Mouse (Mus musculus) liver, embryonic 12.5 days (tissue): ENCODE data around the gene Prdx1. TPM values are rescaled to one million over a fixed set of nuclear protein-coding genes. Genes with fewer than 3 reads are reported as not detected.

ENCODE experiments used
- ATAC-seq: fragments of 200-750 bp; cut with Nextera tagmentation; 2 replicates; pipeline ENCODE4 v1.8.0; 2017; ENCODE audit warnings: moderate number of reproducible peaks, mild to moderate bottlenecking, moderate library complexity
- H3K27ac ChIP-seq: fragments of 300-500 bp; sonication (generic); 2 replicates; pipeline ENCODE4 v1.5.1; 2016; ENCODE audit warnings: mild to moderate bottlenecking
- H3K27me3 ChIP-seq: fragments of 300-500 bp; sonication (generic); replicated peaks from 2 replicates; pipeline ENCODE4 v1.6.1; 2016; ENCODE audit warnings: mild to moderate bottlenecking, moderate library complexity
- H3K36me3 ChIP-seq: fragments of 300-500 bp; sonication (generic); 2 replicates; pipeline ENCODE4 v1.6.1; 2016; ENCODE audit warnings: mild to moderate bottlenecking, moderate library complexity
- H3K4me1 ChIP-seq: fragments of 300-500 bp; sonication (generic); 2 replicates; pipeline ENCODE4 v1.6.1; 2016
- H3K4me2 ChIP-seq: fragments of 300-500 bp; sonication (generic); 2 replicates; pipeline ENCODE4 v1.6.1; 2016; ENCODE audit warnings: mild to moderate bottlenecking, moderate library complexity
- H3K4me3 ChIP-seq: fragments of 300-500 bp; sonication (generic); 2 replicates; pipeline ENCODE4 v1.5.1; 2016; ENCODE audit warnings: mild to moderate bottlenecking, moderate library complexity
- H3K9ac ChIP-seq: fragments of 300-500 bp; sonication (generic); 2 replicates; pipeline ENCODE4 v1.6.1; 2016; ENCODE audit warnings: mild to moderate bottlenecking, moderate library complexity
- H3K9me3 ChIP-seq: fragments of 300-500 bp; sonication (generic); replicated peaks from 2 replicates; pipeline ENCODE4 v1.6.1; 2016; ENCODE audit warnings: mild to moderate bottlenecking, moderate library complexity
- WGBS: fragments of 180-500 bp; shearing (Covaris S2); methylation state at CpG from one replicate; pipeline ENCODE4 v1.1.7; 2016; ENCODE audit not compliant: insufficient replicate concordance; 5-methylcytosine and 5-hydroxymethylcytosine counted together
- polyA plus RNA-seq: library from polyadenylated mRNA; unstranded; fragments of >200 nt; fragmentation: Nextera tagmentation; extraction: Ambion mirVana; gene quantifications from 2 replicates; pipeline ENCODE4 v1.2.1, GENCODE M21; 2016

Prdx1 gene
- polyA plus RNA-seq, 1 experiment from 2014 or later = 985 TPM

GRCm38 (mm10) chr4:116708791-116709390 lies 23.5 kb downstream of the Prdx1 start:
- H3K9ac ChIP-seq = peak overlapping the region; percentile 74
- H3K4me2 ChIP-seq = peak overlapping the region; percentile 87
- peaks cover 17% of the 10 kb centered on the region for H3K36me3 ChIP-seq
- H3K27me3 ChIP-seq = no peaks in the 10 kb centered on the region
- H3K4me1 ChIP-seq = peaks cover 33% of the 10 kb centered on the region
- 5% methylated on average over 9 of the region's 9 CpGs for WGBS
- ATAC-seq = peak; percentile 2
- H3K9me3 ChIP-seq = no peaks in the 10 kb centered on the region
- H3K27ac ChIP-seq = peak overlapping the region; percentile 69
- peak overlapping the region; percentile 69 for H3K4me3 ChIP-seq

- Histone ChIP-seq H3K4me1 (peaks cover 33% of the 10 kb centered on the region), H3K9me3 (no peaks in the 10 kb centered on the region), H3K27ac (no peak overlapping the region), H3K4me2 (0 out of 2 replicates have a peak overlapping the region, but pooled peaks have one; percentile 87), H3K9ac (no peak overlapping the region), H3K4me3 (no peak overlapping the region), H3K27me3 (no peaks in the 10 kb centered on the region), H3K36me3 (peaks cover 20% of the 10 kb centered on the region)
- 81% methylated on average over 2 of the region's 2 CpGs for WGBS
- no peak for ATAC-seq
Observed at GRCm38 (mm10) chr4:116710154-116710553, 24.8 kb downstream of the Prdx1 start.

- Histone ChIP-seq H3K9ac (no peak overlapping the region), H3K36me3 (peaks cover 33% of the 10 kb centered on the region), H3K27ac (no peak overlapping the region), H3K27me3 (no peaks in the 10 kb centered on the region), H3K9me3 (no peaks in the 10 kb centered on the region), H3K4me1 (peaks cover 24% of the 10 kb centered on the region), H3K4me2 (no peak overlapping the region), H3K4me3 (no peak overlapping the region)
- ATAC-seq = no peak
- WGBS = 84% methylated on average over 1 of the region's 1 CpGs
Observed at GRCm38 (mm10) chr4:116712536-116712935, 27.2 kb downstream of the Prdx1 start.

- no peaks in the 10 kb centered on the region for H3K27me3 ChIP-seq
- H3K4me2 ChIP-seq = no peak overlapping the region
- WGBS = 15% methylated on average over 3 of the region's 3 CpGs
- no peak overlapping the region for H3K27ac ChIP-seq
- H3K4me3 ChIP-seq = no peak overlapping the region
- ATAC-seq = no peak
- H3K4me1 ChIP-seq = peaks cover 21% of the 10 kb centered on the region
- no peaks in the 10 kb centered on the region for H3K9me3 ChIP-seq
- no peak overlapping the region for H3K9ac ChIP-seq
- H3K36me3 ChIP-seq = peaks cover 20% of the 10 kb centered on the region
Observed at GRCm38 (mm10) chr4:116719396-116719795, 34.1 kb downstream of the Prdx1 start.

GRCm38 (mm10) chr4:116720343-116721097 lies 35.2 kb downstream of the Prdx1 start, which contains the start of gene Tesk2:
Gene Tesk2, plus strand, starts transcription at chr4:116720948.
- H3K4me1 ChIP-seq = peaks cover 21% of the 10 kb centered on the region
- peak within 1 kb of the TSS; percentile 97 for H3K4me2 ChIP-seq
- peak within 1 kb of the TSS; percentile 73 for H3K27ac ChIP-seq
- WGBS = under 1% methylated on average over 34 of the region's 34 CpGs
- H3K9ac ChIP-seq = peak within 1 kb of the TSS; percentile 83
- H3K9me3 ChIP-seq = no peaks in the 10 kb centered on the region
- peak; percentile 95 for ATAC-seq
- H3K4me3 ChIP-seq = peak within 1 kb of the TSS; percentile 77
- peaks cover 10% of the 10 kb centered on the region for H3K36me3 ChIP-seq
- no peaks in the 10 kb centered on the region for H3K27me3 ChIP-seq

GRCm38 (mm10) chr4:116721098-116721628 lies 35.8 kb downstream of the Prdx1 start:
- WGBS = 2% methylated on average over 29 of the region's 29 CpGs
- H3K9me3 ChIP-seq = no peaks in the 10 kb centered on the region
- peak overlapping the region; percentile 83 for H3K9ac ChIP-seq
- H3K36me3 ChIP-seq = peaks cover 4% of the 10 kb centered on the region
- peak; percentile 58; the same call in 1 of the 2 replicates for ATAC-seq
- peak overlapping the region; percentile 77 for H3K4me3 ChIP-seq
- peaks cover 21% of the 10 kb centered on the region for H3K4me1 ChIP-seq
- H3K27ac ChIP-seq = peak overlapping the region; percentile 73
- no peaks in the 10 kb centered on the region for H3K27me3 ChIP-seq
- H3K4me2 ChIP-seq = peak overlapping the region; percentile 97

- peak overlapping the region; percentile 1; the same call in 1 of the 2 replicates for H3K4me2 ChIP-seq
- H3K36me3 ChIP-seq = no peaks in the 10 kb centered on the region
- no peaks in the 10 kb centered on the region for H3K27me3 ChIP-seq
- H3K4me1 ChIP-seq = peaks cover 21% of the 10 kb centered on the region
- H3K9me3 ChIP-seq = no peaks in the 10 kb centered on the region
- H3K9ac ChIP-seq = no peak overlapping the region
- 42% methylated on average over 7 of the region's 7 CpGs for WGBS
- no peak overlapping the region for H3K4me3 ChIP-seq
- ATAC-seq = no peak
- H3K27ac ChIP-seq = no peak overlapping the region
Observed at GRCm38 (mm10) chr4:116722230-116722629, 36.9 kb downstream of the Prdx1 start.

GRCm38 (mm10) chr4:116725444-116725843 lies 40.1 kb downstream of the Prdx1 start:
- H3K9ac ChIP-seq = no peak overlapping the region
- no peaks in the 10 kb centered on the region for H3K36me3 ChIP-seq
- H3K4me2 ChIP-seq = no peak overlapping the region
- no peak overlapping the region for H3K4me3 ChIP-seq
- H3K27ac ChIP-seq = no peak overlapping the region
- no peaks in the 10 kb centered on the region for H3K27me3 ChIP-seq
- H3K9me3 ChIP-seq = no peaks in the 10 kb centered on the region
- WGBS = 67% methylated on average over 5 of the region's 5 CpGs
- H3K4me1 ChIP-seq = peaks cover 17% of the 10 kb centered on the region; the same call in 1 of the 2 replicates
- no peak for ATAC-seq

GRCm38 (mm10) chr4:116727401-116727800 lies 42.1 kb downstream of the Prdx1 start:
- Histone ChIP-seq H3K4me2 (no peak overlapping the region), H3K4me1 (0 out of 2 replicates have a peak, but pooled peaks cover 4% of the 10 kb centered on the region), H3K9ac (no peak overlapping the region), H3K27ac (no peak overlapping the region), H3K27me3 (no peaks in the 10 kb centered on the region), H3K36me3 (no peaks in the 10 kb centered on the region), H3K9me3 (no peaks in the 10 kb centered on the region), H3K4me3 (no peak overlapping the region)
- WGBS = 62% methylated on average over 3 of the region's 3 CpGs
- no peak for ATAC-seq

GRCm38 (mm10) chr4:116729532-116729931 lies 44.2 kb downstream of the Prdx1 start:
- Histone ChIP-seq H3K9ac (no peak overlapping the region), H3K27me3 (no peaks in the 10 kb centered on the region), H3K4me3 (no peak overlapping the region), H3K9me3 (no peaks in the 10 kb centered on the region), H3K4me2 (no peak overlapping the region), H3K36me3 (no peaks in the 10 kb centered on the region), H3K4me1 (0 out of 2 replicates have a peak, but pooled peaks cover 4% of the 10 kb centered on the region), H3K27ac (no peak overlapping the region)
- WGBS = 75% methylated on average over 3 of the region's 3 CpGs
- ATAC-seq = no peak

GRCm38 (mm10) chr4:116731077-116731476 lies 45.7 kb downstream of the Prdx1 start:
- 57% methylated on average over 9 of the region's 9 CpGs for WGBS
- Histone ChIP-seq H3K27me3 (no peaks in the 10 kb centered on the region), H3K9me3 (no peaks in the 10 kb centered on the region), H3K9ac (no peak overlapping the region), H3K4me1 (0 out of 2 replicates have a peak, but pooled peaks cover 4% of the 10 kb centered on the region), H3K4me3 (no peak overlapping the region), H3K4me2 (no peak overlapping the region), H3K27ac (no peak overlapping the region), H3K36me3 (no peaks in the 10 kb centered on the region)
- ATAC-seq = no peak

- ATAC-seq = no peak
- Histone ChIP-seq H3K27ac (no peak overlapping the region), H3K4me3 (no peak overlapping the region), H3K9ac (no peak overlapping the region), H3K4me1 (0 out of 2 replicates have a peak, but pooled peaks cover 4% of the 10 kb centered on the region), H3K36me3 (no peaks in the 10 kb centered on the region), H3K4me2 (no peak overlapping the region), H3K9me3 (no peaks in the 10 kb centered on the region), H3K27me3 (no peaks in the 10 kb centered on the region)
- WGBS = 75% methylated on average over 5 of the region's 5 CpGs
Observed at GRCm38 (mm10) chr4:116732355-116732754, 47.0 kb downstream of the Prdx1 start.
